Mouse (Mus musculus) intestine, embryonic 14.5 days (tissue): ENCODE data around the gene Galnt4. TPM values are rescaled to one million over a fixed set of nuclear protein-coding genes. Genes with fewer than 3 reads are reported as not detected.

ENCODE experiments used
- ATAC-seq: fragments of 200-750 bp; cut with Nextera tagmentation; replicated peaks from 2 replicates; pipeline ENCODE4 v1.8.0; 2017; ENCODE audit warnings: low read depth, moderate number of reproducible peaks, moderate TSS enrichment, moderate library complexity; ENCODE audit not compliant: low FRiP score, low TSS enrichment
- DNase-seq: peaks from one replicate; pipeline ENCODE4 v3.0.0-alpha.2; 2018; ENCODE audit warnings: low spot score
- H3K27ac ChIP-seq: fragments of 300-500 bp; sonication (generic); 2 replicates; pipeline ENCODE4 v1.5.1; 2014; ENCODE audit warnings: low read depth, mild to moderate bottlenecking, control low read depth
- H3K27me3 ChIP-seq: fragments of 300-500 bp; sonication (generic); replicated peaks from 2 replicates; pipeline ENCODE4 v1.6.1; 2014; ENCODE audit warnings: low read length, control low read depth; ENCODE audit not compliant: control insufficient read depth, insufficient read depth
- H3K36me3 ChIP-seq: fragments of 300-500 bp; sonication (generic); 2 replicates; pipeline ENCODE4 v1.6.1; 2014; ENCODE audit warnings: low read length, control low read depth; ENCODE audit not compliant: control insufficient read depth, insufficient read depth
- H3K4me1 ChIP-seq: fragments of 300-500 bp; sonication (generic); replicated peaks from 2 replicates; pipeline ENCODE4 v1.6.1; 2014; ENCODE audit warnings: low read length, control low read depth, mixed read lengths; ENCODE audit not compliant: control insufficient read depth, insufficient read depth
- H3K4me2 ChIP-seq: fragments of 300-500 bp; sonication (generic); 2 replicates; pipeline ENCODE4 v1.6.1; 2014; ENCODE audit warnings: low read length
- H3K4me3 ChIP-seq: fragments of 300-500 bp; sonication (generic); 2 replicates; pipeline ENCODE4 v1.5.1; 2014; ENCODE audit warnings: low read depth, low read length, control low read depth, mixed read lengths
- H3K9ac ChIP-seq: fragments of 300-500 bp; sonication (generic); 2 replicates; pipeline ENCODE4 v1.6.1; 2014; ENCODE audit warnings: mild to moderate bottlenecking, low read length
- H3K9me3 ChIP-seq: fragments of 300-500 bp; sonication (generic); 2 replicates; pipeline ENCODE4 v1.6.1; 2016; ENCODE audit warnings: low read length, control low read depth; ENCODE audit not compliant: control insufficient read depth
- WGBS: fragments of 180-500 bp; shearing (Covaris S2); extraction: QIAGEN DNeasy Blood & Tissue Kit; methylation state at CpG from one replicate; pipeline ENCODE4 v1.1.7; 2014; 5-methylcytosine and 5-hydroxymethylcytosine counted together
- polyA plus RNA-seq: library from polyadenylated mRNA; unstranded; fragments of >200 nt; fragmentation: Nextera tagmentation; extraction: Ambion mirVana; gene quantifications from 2 replicates; pipeline ENCODE4 v1.2.1, GENCODE M21; 2014

The Galnt4 gene
- 23.9 and 24.2 TPM in 2 replicates for polyA plus RNA-seq

DNA sequence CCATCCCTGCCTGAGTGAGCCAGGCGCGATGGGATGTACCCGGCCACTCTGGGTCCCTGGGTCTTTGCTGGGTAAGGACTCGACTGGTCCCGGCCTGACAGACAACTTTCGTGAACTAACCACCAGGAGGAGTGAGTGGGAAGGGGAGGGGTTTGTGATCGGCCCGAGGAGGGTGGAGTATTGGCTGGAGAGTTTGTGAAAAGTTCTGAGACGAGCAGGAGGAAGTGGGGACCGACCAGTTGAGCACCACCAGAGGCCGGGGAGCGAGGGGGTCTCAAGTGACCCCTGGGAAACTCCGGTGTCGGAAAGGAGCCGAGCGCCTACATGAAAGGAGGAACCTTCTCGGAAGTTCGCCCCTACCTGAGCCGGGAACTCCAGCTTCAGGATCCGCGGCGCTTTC, at the start of gene Galnt4:
Galnt4 (plus strand) TSS at position 196 of the 400 bp plus-strand sequence.
- ATAC-seq: peak; percentile 89
- Histone ChIP-seq H3K27ac (peak within 1 kb of the TSS; percentile 83), H3K36me3 (peaks cover 16% of the 10 kb centered on the region; the same call in 1 of the 2 replicates), H3K4me1 (peaks cover 24% of the 10 kb centered on the region), H3K27me3 (no peaks in the 10 kb centered on the region), H3K9ac (peak within 1 kb of the TSS; percentile 87), H3K4me2 (peak within 1 kb of the TSS; percentile 77), H3K4me3 (peak within 1 kb of the TSS; percentile 83), H3K9me3 (peaks cover 11% of the 10 kb centered on the region; the same call in 1 of the 2 replicates)
- 1% methylated on average over 22 of the region's 22 CpGs for WGBS
- peak; percentile 87 for DNase-seq

GRCm38 (mm10) chr10:99060588-99060987, 47.4 kb upstream of the Galnt4 start:
- H3K27ac ChIP-seq: no peak overlapping the region
- H3K4me3 ChIP-seq: no peak overlapping the region
- no peaks in the 10 kb centered on the region for H3K27me3 ChIP-seq
- ATAC-seq: no peak
- no peak for DNase-seq
- H3K4me1 ChIP-seq: no peaks in the 10 kb centered on the region
- no peaks in the 10 kb centered on the region for H3K36me3 ChIP-seq
- H3K9me3 ChIP-seq: no peaks in the 10 kb centered on the region
- no peak overlapping the region for H3K4me2 ChIP-seq
- H3K9ac ChIP-seq: no peak overlapping the region
- WGBS: 82% methylated on average over 7 of the region's 7 CpGs

- no peak overlapping the region for H3K4me3 ChIP-seq
- H3K9ac ChIP-seq: no peak overlapping the region
- WGBS: 86% methylated on average over 10 of the region's 10 CpGs
- no peaks in the 10 kb centered on the region for H3K36me3 ChIP-seq
- ATAC-seq: no peak
- H3K4me1 ChIP-seq: no peaks in the 10 kb centered on the region
- DNase-seq: no peak
- H3K27me3 ChIP-seq: no peaks in the 10 kb centered on the region
- H3K9me3 ChIP-seq: no peaks in the 10 kb centered on the region
- H3K4me2 ChIP-seq: no peak overlapping the region
- H3K27ac ChIP-seq: no peak overlapping the region
Measured at GRCm38 (mm10) chr10:99061418-99061817, 46.5 kb upstream of the Galnt4 start.

DNA sequence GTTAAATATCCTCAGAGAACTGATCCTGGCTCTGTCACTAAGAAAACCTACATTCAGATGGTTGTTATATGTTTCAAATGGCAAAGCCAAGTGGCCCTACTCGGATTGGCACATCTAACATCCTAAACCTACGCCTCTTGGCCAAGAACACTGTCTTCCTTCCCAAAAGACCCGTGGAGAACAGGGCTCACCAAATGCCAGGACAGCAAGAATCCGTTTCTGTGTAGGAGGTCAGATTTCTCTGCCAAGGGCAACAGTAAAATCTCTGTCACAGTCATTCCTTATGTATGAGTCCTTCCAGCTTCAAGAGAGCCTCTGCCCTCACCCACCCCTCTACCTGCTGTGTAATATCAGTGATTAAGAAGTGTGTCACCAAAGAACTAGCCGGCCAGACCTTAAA, 45.4 kb upstream of the Galnt4 start:
- no peak overlapping the region for H3K4me2 ChIP-seq
- no peak for ATAC-seq
- DNase-seq: no peak
- no peaks in the 10 kb centered on the region for H3K36me3 ChIP-seq
- H3K4me1 ChIP-seq: no peaks in the 10 kb centered on the region
- H3K9ac ChIP-seq: no peak overlapping the region
- no peaks in the 10 kb centered on the region for H3K27me3 ChIP-seq
- no peak overlapping the region for H3K4me3 ChIP-seq
- no peak overlapping the region for H3K27ac ChIP-seq
- WGBS: 79% methylated on average over 5 of the region's 5 CpGs
- H3K9me3 ChIP-seq: no peaks in the 10 kb centered on the region

DNA sequence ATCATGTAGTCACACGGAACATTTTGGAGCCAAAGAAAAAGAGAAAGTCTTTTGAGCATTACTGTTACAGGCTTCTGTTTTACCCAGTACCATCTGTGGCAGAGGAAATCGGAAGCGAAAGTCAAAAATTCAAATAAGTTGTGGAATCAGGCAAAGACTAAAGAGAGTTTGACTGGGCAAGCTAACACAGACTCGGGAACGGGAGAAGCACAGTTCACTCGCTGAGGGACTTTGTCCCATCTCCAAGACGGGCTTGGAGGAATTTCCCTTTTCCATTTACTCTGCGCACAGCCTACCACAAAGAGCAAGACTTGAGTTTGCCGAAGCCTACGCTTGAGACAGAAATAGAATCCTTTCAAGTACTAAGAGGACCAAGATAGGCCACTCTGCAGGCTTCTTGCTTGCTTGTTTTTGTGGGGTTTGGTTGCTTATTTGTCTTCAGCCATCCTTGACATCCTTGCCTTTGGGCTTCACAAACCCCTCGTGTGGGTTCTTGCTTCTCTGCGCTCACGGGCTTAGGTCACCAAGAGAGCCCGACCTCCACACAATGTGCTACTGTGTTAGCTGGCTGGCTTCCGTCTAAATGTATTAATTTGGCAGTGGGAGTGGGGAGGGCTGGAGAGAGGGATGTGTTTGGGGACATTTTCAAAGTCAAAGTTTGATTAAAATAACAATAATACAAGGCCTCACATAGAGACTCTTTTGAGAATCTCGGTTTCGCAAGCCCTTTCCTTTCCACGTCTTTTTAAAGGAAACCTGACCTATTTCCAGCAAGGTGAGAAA, 31.7 kb upstream of the Galnt4 start:
- no peak overlapping the region for H3K4me3 ChIP-seq
- no peak overlapping the region for H3K9ac ChIP-seq
- WGBS: 88% methylated on average over 18 of the region's 18 CpGs
- H3K36me3 ChIP-seq: no peaks in the 10 kb centered on the region
- ATAC-seq (no peak), DNase-seq (no peak)
- H3K9me3 ChIP-seq: no peaks in the 10 kb centered on the region
- H3K27ac ChIP-seq: no peak overlapping the region
- H3K4me2 ChIP-seq: no peak overlapping the region
- no peaks in the 10 kb centered on the region for H3K27me3 ChIP-seq
- no peaks in the 10 kb centered on the region for H3K4me1 ChIP-seq

DNA sequence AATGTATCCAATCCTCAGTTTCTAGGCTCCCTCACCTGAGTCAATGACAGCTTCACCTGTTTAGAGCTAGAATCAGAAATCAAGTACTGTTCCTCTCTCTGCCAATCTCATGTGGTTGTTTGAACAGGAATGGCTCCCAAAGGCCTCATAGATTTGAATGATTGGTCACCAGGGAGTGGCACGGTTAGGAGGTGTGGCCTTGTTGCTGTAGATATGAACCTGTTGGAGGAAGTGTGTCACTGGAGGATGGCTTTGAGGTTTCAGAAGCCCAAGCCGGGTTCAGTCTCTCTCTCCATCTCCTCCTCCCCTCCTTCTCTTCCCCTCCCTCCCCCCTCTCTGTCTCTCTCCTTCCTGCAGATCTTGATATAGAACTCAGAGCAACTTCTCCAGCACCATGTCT, 29.3 kb upstream of the Galnt4 start:
- Histone ChIP-seq H3K9me3 (no peaks in the 10 kb centered on the region), H3K27me3 (no peaks in the 10 kb centered on the region), H3K4me3 (no peak overlapping the region), H3K4me2 (no peak overlapping the region), H3K9ac (no peak overlapping the region), H3K36me3 (no peaks in the 10 kb centered on the region), H3K27ac (no peak overlapping the region), H3K4me1 (no peaks in the 10 kb centered on the region)
- DNase-seq (no peak), ATAC-seq (no peak)
- 77% methylated on average over 2 of the region's 2 CpGs for WGBS

DNA sequence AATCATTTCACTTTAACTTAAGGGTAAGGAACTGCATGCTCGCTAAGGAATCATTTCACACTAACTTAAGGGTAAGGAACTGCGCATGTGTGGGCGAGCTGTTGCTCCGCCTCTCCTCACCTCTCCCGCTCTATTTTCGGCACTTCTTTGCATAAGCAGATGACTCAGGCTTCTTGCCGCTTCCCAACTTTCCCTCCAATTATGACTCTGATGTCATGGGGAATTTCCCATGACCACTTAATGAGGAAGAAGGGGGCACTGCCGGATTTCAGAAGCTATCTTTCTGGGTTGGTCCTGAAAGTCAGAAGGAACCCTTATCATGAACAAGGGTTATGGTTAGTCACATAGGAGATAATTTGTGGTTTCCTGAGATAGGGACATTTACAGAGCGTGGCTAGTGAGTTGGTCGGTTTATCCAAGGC, 26.4 kb upstream of the Galnt4 start:
- ATAC-seq (no peak), DNase-seq (no peak)
- Histone ChIP-seq H3K9me3 (no peaks in the 10 kb centered on the region), H3K27ac (no peak overlapping the region), H3K4me2 (no peak overlapping the region), H3K9ac (no peak overlapping the region), H3K36me3 (no peaks in the 10 kb centered on the region), H3K4me1 (no peaks in the 10 kb centered on the region), H3K4me3 (no peak overlapping the region), H3K27me3 (no peaks in the 10 kb centered on the region)
- WGBS: 83% methylated on average over 10 of the region's 10 CpGs

DNA sequence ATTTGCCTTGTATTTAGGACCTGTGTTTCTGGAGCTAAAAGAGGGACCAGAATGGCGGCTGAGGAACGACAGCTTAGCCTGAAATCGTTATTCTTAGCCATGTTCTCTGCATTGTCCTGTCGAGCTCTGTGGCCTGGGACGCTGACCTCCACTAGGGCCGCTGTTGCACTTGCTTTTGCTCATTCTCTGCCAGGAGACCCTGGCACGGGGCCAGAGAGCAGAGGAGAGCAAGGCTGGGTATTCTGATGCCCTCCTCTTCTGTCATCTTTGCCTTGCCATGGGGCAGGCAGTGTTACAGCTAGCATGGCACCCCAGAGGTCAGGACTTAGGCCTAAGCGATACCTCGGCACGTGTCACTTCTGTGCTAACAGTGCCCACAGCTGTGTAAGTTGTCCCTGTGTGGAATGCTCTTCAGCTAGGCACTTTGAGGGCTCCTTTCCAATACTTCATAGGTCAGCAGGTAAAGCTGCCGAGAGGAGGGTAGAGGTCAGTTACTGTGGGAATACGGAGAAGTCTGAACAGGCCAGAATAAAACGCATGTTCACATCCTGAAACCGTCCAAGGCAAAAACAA, 24.4 kb upstream of the Galnt4 start:
- Histone ChIP-seq H3K4me1 (no peaks in the 10 kb centered on the region), H3K36me3 (no peaks in the 10 kb centered on the region), H3K4me3 (no peak overlapping the region), H3K9ac (no peak overlapping the region), H3K4me2 (no peak overlapping the region), H3K27me3 (no peaks in the 10 kb centered on the region), H3K27ac (no peak overlapping the region), H3K9me3 (no peaks in the 10 kb centered on the region)
- 0 out of 2 replicates have a peak, but pooled peaks have one; percentile 27 for ATAC-seq
- no peak for DNase-seq
- WGBS: 92% methylated on average over 14 of the region's 14 CpGs
